Comparison of ENCODE assay signal across 13 mouse cellular contexts in genomic region chr1:168410611-168411010, GRCm38 (mm10). TPM values are rescaled to one million over a fixed set of nuclear protein-coding genes. Genes with fewer than 3 reads are reported as not detected.
DNase-seq lines count a peak whose midpoint lies in the region; ATAC-seq lines count a peak whose summit lies in the region.
"Had no signal": no experiment of that assay in that cellular context is flagged by ENCODE, and none has a peak within 500 bp of the region (broad histone marks: within the 10 kb centered on the region; RNA-seq: fewer than 3 reads in every experiment).

No protein-coding gene starts in this region.

- 0 out of 2 replicates have a peak overlapping the region, but pooled peaks have one; percentile 35 for H3K9ac ChIP-seq in heart, embryonic 11.5 days (ENCODE audit: low read depth, low read length)
- no peak overlapping the region for H3K9ac ChIP-seq in limb, embryonic 11.5 days (ENCODE audit: low read length)
- H3K9ac ChIP-seq in embryonic facial prominence, embryonic 13.5 days, result no peak overlapping the region
- no peak overlapping the region for H3K9ac ChIP-seq in midbrain, embryonic 13.5 days (replicated peaks)
- H3K9ac ChIP-seq: liver, postnatal 0 days had no signal

- H3K9me3 ChIP-seq in heart, embryonic 11.5 days (replicated peaks; ENCODE audit: control insufficient read depth, low read length), result no peaks in the 10 kb centered on the region
- no peaks in the 10 kb centered on the region for H3K9me3 ChIP-seq in limb, embryonic 11.5 days (ENCODE audit: control insufficient read depth, low read length)
- H3K9me3 ChIP-seq in limb, embryonic 10.5 days (replicated peaks), result no peaks in the 10 kb centered on the region
- no peaks in the 10 kb centered on the region for H3K9me3 ChIP-seq in embryonic facial prominence, embryonic 13.5 days
- no peaks in the 10 kb centered on the region for H3K9me3 ChIP-seq in midbrain, embryonic 13.5 days

- peak overlapping the region; percentile 51 for H3K27ac ChIP-seq in heart, embryonic 11.5 days (ENCODE audit: low read depth, low read length)
- no peak overlapping the region for H3K27ac ChIP-seq in limb, embryonic 11.5 days (replicated peaks; ENCODE audit: low read depth, low read length)
- H3K27ac ChIP-seq in limb, embryonic 10.5 days, result no peak overlapping the region
- no peak overlapping the region; the same call in 1 of the 2 replicates for H3K27ac ChIP-seq in embryonic facial prominence, embryonic 13.5 days
- H3K27ac ChIP-seq in midbrain, embryonic 13.5 days, result no peak overlapping the region

- intact Hi-C loops in heart, postnatal 14 days (cut with DNase I), result no loop called here

- peaks cover 4% of the 10 kb centered on the region; the same call in 1 of the 2 replicates for H3K36me3 ChIP-seq in heart, embryonic 11.5 days (ENCODE audit: control insufficient read depth, insufficient read depth, low read length)
- H3K36me3 ChIP-seq in limb, embryonic 11.5 days (ENCODE audit: control insufficient read depth, insufficient read depth, low read length), result 0 out of 2 replicates have a peak, but pooled peaks cover 3% of the 10 kb centered on the region
- peaks cover 66% of the 10 kb centered on the region for H3K36me3 ChIP-seq in limb, embryonic 10.5 days
- peaks cover 14% of the 10 kb centered on the region for H3K36me3 ChIP-seq in embryonic facial prominence, embryonic 13.5 days
- H3K36me3 ChIP-seq in midbrain, embryonic 13.5 days, result peaks cover 33% of the 10 kb centered on the region

- H3K27me3 ChIP-seq in heart, embryonic 11.5 days (ENCODE audit: control insufficient read depth, insufficient read depth, low read length), result no peaks in the 10 kb centered on the region
- no peaks in the 10 kb centered on the region for H3K27me3 ChIP-seq in limb, embryonic 11.5 days (ENCODE audit: control insufficient read depth, insufficient read depth, low read length)
- H3K27me3 ChIP-seq in limb, embryonic 10.5 days (ENCODE audit: low read depth, poor library complexity, severe bottlenecking), result no peaks in the 10 kb centered on the region
- H3K27me3 ChIP-seq in embryonic facial prominence, embryonic 13.5 days, result no peaks in the 10 kb centered on the region
- H3K27me3 ChIP-seq in midbrain, embryonic 13.5 days, result no peaks in the 10 kb centered on the region

- 7% methylated on average over 10 of the region's 10 CpGs for WGBS in heart, embryonic 11.5 days (ENCODE audit: insufficient replicate concordance)
- 6% methylated on average over 10 of the region's 10 CpGs for WGBS in limb, embryonic 11.5 days
- WGBS in limb, embryonic 10.5 days, result 4% methylated on average over 10 of the region's 10 CpGs
- 7% methylated on average over 10 of the region's 10 CpGs for WGBS in embryonic facial prominence, embryonic 13.5 days
- 3% methylated on average over 10 of the region's 10 CpGs for WGBS in midbrain, embryonic 13.5 days

- H3K4me2 ChIP-seq in heart, embryonic 11.5 days, result peak overlapping the region; percentile 28; the same call in 1 of the 2 replicates
- no peak overlapping the region for H3K4me2 ChIP-seq in limb, embryonic 11.5 days (ENCODE audit: low read depth, severe bottlenecking)
- 0 out of 2 replicates have a peak overlapping the region, but pooled peaks have one; percentile 3 for H3K4me2 ChIP-seq in embryonic facial prominence, embryonic 13.5 days
- H3K4me2 ChIP-seq in midbrain, embryonic 13.5 days (replicated peaks), result no peak overlapping the region

- no peak for ATAC-seq in heart, embryonic 11.5 days (replicated peaks; ENCODE audit: insufficient number of reproducible peaks, low FRiP score, low TSS enrichment)
- peak; percentile 28; the same call in 1 of the 2 replicates for ATAC-seq in limb, embryonic 11.5 days (ENCODE audit: insufficient number of reproducible peaks, low FRiP score, low TSS enrichment, low read depth)
- peak; percentile 77 for ATAC-seq in embryonic facial prominence, embryonic 13.5 days (ENCODE audit: insufficient number of reproducible peaks, insufficient read depth, low FRiP score, low TSS enrichment, low read depth)
- peak; percentile 81 for ATAC-seq in midbrain, embryonic 13.5 days
- ATAC-seq: liver, postnatal 0 days had no signal

- DNase-seq in heart, postnatal 14 days, result no peak
- DNase-seq in limb, embryonic 11.5 days (ENCODE audit: low spot score), result no peak
- DNase-seq in limb, embryonic 10.5 days (ENCODE audit: low spot score), result no peak
- DNase-seq in urinary bladder, postnatal 14 days (ENCODE audit: low spot score), result no peak
- DNase-seq in ovary, postnatal 14 days (ENCODE audit: low spot score), result no peak
- DNase-seq: adrenal gland, postnatal 10 days; cerebellum, adult 18-20 months; layer of hippocampus, postnatal 36 days; liver, postnatal 0 days; right cerebral cortex, postnatal 25 days had no signal

- no peak overlapping the region for H3K4me3 ChIP-seq in heart, embryonic 11.5 days (ENCODE audit: low read depth, low read length)
- no peak overlapping the region for H3K4me3 ChIP-seq in limb, embryonic 11.5 days (ENCODE audit: low read depth, low read length)
- no peak overlapping the region for H3K4me3 ChIP-seq in limb, embryonic 10.5 days
- H3K4me3 ChIP-seq in embryonic facial prominence, embryonic 13.5 days, result no peak overlapping the region
- H3K4me3 ChIP-seq in midbrain, embryonic 13.5 days (replicated peaks), result no peak overlapping the region

- peaks cover 49% of the 10 kb centered on the region for H3K4me1 ChIP-seq in heart, embryonic 11.5 days (ENCODE audit: control insufficient read depth, insufficient read depth, low read length)
- H3K4me1 ChIP-seq in limb, embryonic 11.5 days (ENCODE audit: control insufficient read depth, insufficient read depth, low read length), result peaks cover 25% of the 10 kb centered on the region
- peaks cover 76% of the 10 kb centered on the region for H3K4me1 ChIP-seq in limb, embryonic 10.5 days
- H3K4me1 ChIP-seq in embryonic facial prominence, embryonic 13.5 days, result peaks cover 47% of the 10 kb centered on the region
- H3K4me1 ChIP-seq in midbrain, embryonic 13.5 days (replicated peaks), result peaks cover 66% of the 10 kb centered on the region

RNA-seq across cellular contexts. Expression of gene Pbx1, which starts 21.5 kb away (rescaled TPM):
- polyA plus RNA-seq in heart, embryonic 11.5 days (2014; fragmentation: Nextera tagmentation; extraction: Ambion mirVana), result 25.0 and 33.5 TPM in 2 replicates
- total RNA-seq in heart, postnatal 14 days (2021), result 10 to 100 TPM; 54.2 to 63.0 TPM
- 43.7 and 44.2 TPM in 2 replicates for polyA plus RNA-seq in limb, embryonic 11.5 days (2014; fragmentation: Nextera tagmentation; extraction: Ambion mirVana)
- polyA plus RNA-seq in limb, embryonic 10.5 days (2016; fragmentation: Nextera tagmentation; extraction: Ambion mirVana), result 44.7 and 55.9 TPM in 2 replicates
- 47.7 and 49.9 TPM in 2 replicates for polyA plus RNA-seq in embryonic facial prominence, embryonic 13.5 days (2015; fragmentation: Nextera tagmentation; extraction: Ambion mirVana)
- polyA plus RNA-seq in midbrain, embryonic 13.5 days (2015; fragmentation: Nextera tagmentation; extraction: Ambion mirVana), result 84.9 and 91.4 TPM in 2 replicates

Comparison
In these comparisons a context has a peak if more than half of its experiments do, and no peak if none do; other contexts are left out.
1. H3K4me2 ChIP-seq: peak in heart, embryonic 11.5 days (single experiment) and embryonic facial prominence, embryonic 13.5 days (single experiment); none in limb, embryonic 11.5 days (single experiment) and midbrain, embryonic 13.5 days (single experiment).